ENCODE assay signal across 13 mouse cellular contexts in the genomic region with DNA sequence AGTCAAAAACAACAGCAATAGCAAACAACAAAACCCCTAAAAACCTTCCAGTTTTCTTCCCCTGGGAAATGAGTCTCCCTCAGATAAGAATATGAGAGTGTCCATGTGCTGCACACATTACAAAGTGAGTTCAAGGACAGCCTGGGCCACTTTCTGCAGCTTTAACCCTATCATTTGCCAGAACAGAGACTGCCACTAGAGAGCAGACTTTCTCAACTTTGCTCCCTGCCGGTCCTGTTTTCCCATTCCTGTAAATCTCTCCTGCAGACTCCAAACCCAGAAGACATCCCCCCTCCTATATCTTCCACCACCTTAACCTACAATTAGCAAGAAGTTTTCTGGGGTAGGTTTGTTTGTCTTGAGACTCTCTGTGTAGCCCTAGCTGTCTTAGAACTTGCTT. TPM values are rescaled to one million over a fixed set of nuclear protein-coding genes. Genes with fewer than 3 reads are reported as not detected.
A peak's percentile ranks its signal among the peaks of the same experiment; 100 is the strongest.
DNase-seq lines count a peak whose midpoint lies in the region; ATAC-seq and TF ChIP-seq lines count a peak whose summit lies in the region.
"Had no signal": no experiment of that assay in that cellular context is flagged by ENCODE, and none has a peak within 500 bp of the region (broad histone marks: within the 10 kb centered on the region; RNA-seq: fewer than 3 reads in every experiment).

No protein-coding gene starts in this region.

- WGBS in heart, postnatal 0 days: 11% methylated on average over 1 of the region's 1 CpGs
- WGBS in heart, embryonic 12.5 days: 11% methylated on average over 1 of the region's 1 CpGs
- 11% methylated on average over 1 of the region's 1 CpGs for WGBS in lung, postnatal 0 days

- no peak overlapping the region for H3K27ac ChIP-seq in heart, postnatal 0 days (ENCODE audit: low read depth)
- no peak overlapping the region for H3K27ac ChIP-seq in heart, embryonic 12.5 days (ENCODE audit: poor library complexity, severe bottlenecking)
- no peak overlapping the region for H3K27ac ChIP-seq in lung, postnatal 0 days (ENCODE audit: low read length)
- H3K27ac ChIP-seq: forebrain, embryonic 12.5 days; liver, embryonic 15.5 days; midbrain, embryonic 12.5 days had no signal

- no peaks in the 10 kb centered on the region for H3K36me3 ChIP-seq in heart, postnatal 0 days (replicated peaks; ENCODE audit: control insufficient read depth, insufficient read depth, low read length)
- H3K36me3 ChIP-seq in heart, embryonic 12.5 days: no peaks in the 10 kb centered on the region
- H3K36me3 ChIP-seq in lung, postnatal 0 days (ENCODE audit: insufficient read depth, low read length): no peaks in the 10 kb centered on the region
- H3K36me3 ChIP-seq: forebrain, embryonic 12.5 days; liver, embryonic 15.5 days; midbrain, embryonic 12.5 days had no signal

- H3K4me1 ChIP-seq in heart, postnatal 0 days (ENCODE audit: control insufficient read depth, insufficient read depth): peaks cover 6% of the 10 kb centered on the region; the same call in 1 of the 2 replicates
- 0 out of 2 replicates have a peak, but pooled peaks cover 3% of the 10 kb centered on the region for H3K4me1 ChIP-seq in heart, embryonic 12.5 days (replicated peaks)
- peaks cover 4% of the 10 kb centered on the region; the same call in 1 of the 2 replicates for H3K4me1 ChIP-seq in lung, postnatal 0 days (ENCODE audit: insufficient read depth, low read depth, low read length)

- DNase-seq in heart, postnatal 0 days (ENCODE audit: low spot score): no peak
- no peak for DNase-seq in lung, postnatal 0 days (ENCODE audit: low spot score)
- no peak for DNase-seq in lung, postnatal 10 days
- DNase-seq in adipocyte (ENCODE audit: low spot score): peak; percentile 70
- DNase-seq in retina, embryonic 14.5 days (ENCODE audit: low spot score): peak; percentile 37
- DNase-seq in lung, postnatal 14 days: no peak
- DNase-seq: cerebellum, adult 11-12 months; heart, adult 18-20 months had no signal

- no peak for TF ChIP-seq EP300 in heart, postnatal 0 days (IDR thresholded peaks at IDR 0.05; ENCODE audit: low read depth)
- TF ChIP-seq EP300 in lung, postnatal 0 days (IDR thresholded peaks at IDR 0.05): no peak

- TF ChIP-seq CTCF in heart, postnatal 0 days (IDR thresholded peaks at IDR 0.05; ENCODE audit: low read depth): peak; percentile 34
- peak; percentile 44 for TF ChIP-seq CTCF in lung, postnatal 0 days (IDR thresholded peaks at IDR 0.05)

- H3K9ac ChIP-seq in heart, postnatal 0 days (replicated peaks; ENCODE audit: low read depth, low read length): no peak overlapping the region
- H3K9ac ChIP-seq in heart, embryonic 12.5 days: no peak overlapping the region
- H3K9ac ChIP-seq in lung, postnatal 0 days (replicated peaks; ENCODE audit: low read depth): no peak overlapping the region
- H3K9ac ChIP-seq: forebrain, embryonic 12.5 days; liver, embryonic 15.5 days; midbrain, embryonic 12.5 days had no signal

- no peaks in the 10 kb centered on the region for H3K27me3 ChIP-seq in heart, postnatal 0 days (ENCODE audit: control insufficient read depth, insufficient read depth, low read length)
- no peaks in the 10 kb centered on the region for H3K27me3 ChIP-seq in heart, embryonic 12.5 days (replicated peaks)
- H3K27me3 ChIP-seq in lung, postnatal 0 days (replicated peaks; ENCODE audit: insufficient read depth, low read length): no peaks in the 10 kb centered on the region
- H3K27me3 ChIP-seq: forebrain, embryonic 12.5 days; liver, embryonic 15.5 days; midbrain, embryonic 12.5 days had no signal

- no peak overlapping the region for H3K4me3 ChIP-seq in heart, postnatal 0 days (ENCODE audit: low read depth, low read length)
- no peak overlapping the region for H3K4me3 ChIP-seq in heart, embryonic 12.5 days
- H3K4me3 ChIP-seq in lung, postnatal 0 days (ENCODE audit: low read depth, low read length): no peak overlapping the region
- H3K4me3 ChIP-seq: forebrain, embryonic 12.5 days; liver, embryonic 15.5 days; midbrain, embryonic 12.5 days had no signal

- H3K4me2 ChIP-seq in heart, postnatal 0 days (ENCODE audit: low read depth, low read length): no peak overlapping the region
- H3K4me2 ChIP-seq in heart, embryonic 12.5 days: no peak overlapping the region
- no peak overlapping the region for H3K4me2 ChIP-seq in lung, postnatal 0 days (replicated peaks; ENCODE audit: low read depth, low read length)
- H3K4me2 ChIP-seq: forebrain, embryonic 12.5 days; liver, embryonic 15.5 days; midbrain, embryonic 12.5 days had no signal

- peaks cover 4% of the 10 kb centered on the region; the same call in 1 of the 2 replicates for H3K9me3 ChIP-seq in heart, postnatal 0 days (replicated peaks; ENCODE audit: control insufficient read depth, low read length)
- peaks cover 9% of the 10 kb centered on the region for H3K9me3 ChIP-seq in heart, embryonic 12.5 days (replicated peaks)
- H3K9me3 ChIP-seq in lung, postnatal 0 days (ENCODE audit: low read length): no peaks in the 10 kb centered on the region
- H3K9me3 ChIP-seq: liver, embryonic 15.5 days had no signal

- no peak for ATAC-seq in heart, postnatal 0 days (ENCODE audit: insufficient read depth, low read depth)
- no peak for ATAC-seq in heart, embryonic 12.5 days (ENCODE audit: insufficient number of reproducible peaks, low FRiP score)
- no peak for ATAC-seq in lung, postnatal 0 days
- ATAC-seq: inflammation-experienced regulatory T-cells, adult 6 months had no signal

RNA-seq across cellular contexts. Expression of gene Mblac1, which starts 5.5 kb away (rescaled TPM):
- 1.4 and 6.8 TPM in 2 replicates for total RNA-seq in heart, postnatal 0 days (2014; rRNA removed; ENCODE audit: low replicate concordance)
- 5.1 and 5.6 TPM in 2 replicates for polyA plus RNA-seq in heart, postnatal 0 days (2015; fragmentation: Nextera tagmentation; extraction: Ambion mirVana)
- 5.1 and 6.2 TPM in 2 replicates for polyA plus RNA-seq in heart, embryonic 12.5 days (2016; fragmentation: Nextera tagmentation; extraction: Ambion mirVana)
- 6.3 and 6.7 TPM in 2 replicates for polyA plus RNA-seq in lung, postnatal 0 days (2015; fragmentation: Nextera tagmentation; extraction: Ambion mirVana)

RNA-seq across cellular contexts. Expression of gene Cnpy4, which starts 12.3 kb away (rescaled TPM):
- 3.6 and 4.7 TPM in 2 replicates for total RNA-seq in heart, postnatal 0 days (2014; rRNA removed; ENCODE audit: low replicate concordance)
- 8.7 and 11.4 TPM in 2 replicates for polyA plus RNA-seq in heart, postnatal 0 days (2015; fragmentation: Nextera tagmentation; extraction: Ambion mirVana)
- 26.2 and 26.5 TPM in 2 replicates for polyA plus RNA-seq in heart, embryonic 12.5 days (2016; fragmentation: Nextera tagmentation; extraction: Ambion mirVana)
- polyA plus RNA-seq in lung, postnatal 0 days (2015; fragmentation: Nextera tagmentation; extraction: Ambion mirVana): 24.2 and 26.3 TPM in 2 replicates

RNA-seq across cellular contexts. Expression of gene Taf6, which starts 12.3 kb away (rescaled TPM):
- 52.8 and 77.7 TPM in 2 replicates for total RNA-seq in heart, postnatal 0 days (2014; rRNA removed; ENCODE audit: low replicate concordance)
- 33.4 and 39.1 TPM in 2 replicates for polyA plus RNA-seq in heart, postnatal 0 days (2015; fragmentation: Nextera tagmentation; extraction: Ambion mirVana)
- 73.9 and 78.5 TPM in 2 replicates for polyA plus RNA-seq in heart, embryonic 12.5 days (2016; fragmentation: Nextera tagmentation; extraction: Ambion mirVana)
- polyA plus RNA-seq in lung, postnatal 0 days (2015; fragmentation: Nextera tagmentation; extraction: Ambion mirVana): 37.5 and 41.1 TPM in 2 replicates

RNA-seq across cellular contexts. Expression of gene Nxpe5, which starts 26.1 kb away (rescaled TPM):
- 0.76 TPM in 1 of 2 replicates, not detected in the other for total RNA-seq in heart, postnatal 0 days (2014; rRNA removed; ENCODE audit: low replicate concordance)
- 0.07 TPM in 1 of 2 replicates, not detected in the other for polyA plus RNA-seq in heart, postnatal 0 days (2015; fragmentation: Nextera tagmentation; extraction: Ambion mirVana)
- not detected in 2 replicates for polyA plus RNA-seq in heart, embryonic 12.5 days (2016; fragmentation: Nextera tagmentation; extraction: Ambion mirVana)
- 0.05 and 0.11 TPM in 2 replicates for polyA plus RNA-seq in lung, postnatal 0 days (2015; fragmentation: Nextera tagmentation; extraction: Ambion mirVana)
- polyA plus RNA-seq: forebrain, embryonic 12.5 days; midbrain, embryonic 12.5 days had no signal

RNA-seq across cellular contexts. Expression of gene Mcm7, which starts 27.4 kb away (rescaled TPM):
- 39.5 and 67.6 TPM in 2 replicates for total RNA-seq in heart, postnatal 0 days (2014; rRNA removed; ENCODE audit: low replicate concordance)
- 33.3 and 39.9 TPM in 2 replicates for polyA plus RNA-seq in heart, postnatal 0 days (2015; fragmentation: Nextera tagmentation; extraction: Ambion mirVana)
- 136 and 138 TPM in 2 replicates for polyA plus RNA-seq in heart, embryonic 12.5 days (2016; fragmentation: Nextera tagmentation; extraction: Ambion mirVana)
- 36.2 and 37.5 TPM in 2 replicates for polyA plus RNA-seq in lung, postnatal 0 days (2015; fragmentation: Nextera tagmentation; extraction: Ambion mirVana)

Comparison
In these comparisons a context has a peak if more than half of its experiments do, and no peak if none do; other contexts are left out.
1. DNase-seq: peak in adipocyte (single experiment) and retina, embryonic 14.5 days (single experiment); none in heart, postnatal 0 days (single experiment), lung, postnatal 0 days (single experiment), lung, postnatal 10 days (single experiment) and lung, postnatal 14 days (single experiment).